Mouse (Mus musculus) intestine, postnatal 0 days (tissue): ENCODE data around the gene Zfp423. TPM values are rescaled to one million over a fixed set of nuclear protein-coding genes. Genes with fewer than 3 reads are reported as not detected.
"Not testable (repeated sequence)": the region's sequence is repeated elsewhere in the genome, so short reads cannot be mapped to it uniquely, and the experiment has no call there.

ENCODE experiments used
- ATAC-seq: fragments of 200-750 bp; cut with Nextera tagmentation; 2 replicates; pipeline ENCODE4 v1.8.0; 2017; ENCODE audit warnings: mild to moderate bottlenecking, moderate TSS enrichment, moderate library complexity
- H3K27ac ChIP-seq: fragments of 300-500 bp; sonication (generic); 2 replicates; pipeline ENCODE4 v1.5.1; 2014; ENCODE audit warnings: mild to moderate bottlenecking, low read depth, low read length, moderate library complexity
- H3K27me3 ChIP-seq: fragments of 300-500 bp; sonication (generic); replicated peaks from 2 replicates; pipeline ENCODE4 v1.6.1; 2014; ENCODE audit warnings: low read length, mixed read lengths; ENCODE audit not compliant: control insufficient read depth, insufficient read depth
- H3K36me3 ChIP-seq: fragments of 300-500 bp; sonication (generic); 2 replicates; pipeline ENCODE4 v1.6.1; 2014; ENCODE audit warnings: mild to moderate bottlenecking, moderate library complexity; ENCODE audit not compliant: control insufficient read depth, insufficient read depth
- H3K4me1 ChIP-seq: fragments of 300-500 bp; sonication (generic); replicated peaks from 2 replicates; pipeline ENCODE4 v1.6.1; 2014; ENCODE audit warnings: antibody characterized with exemption, low read length, mixed read lengths; ENCODE audit not compliant: control insufficient read depth, insufficient read depth
- H3K4me2 ChIP-seq: fragments of 300-500 bp; sonication (generic); replicated peaks from 2 replicates; pipeline ENCODE4 v1.6.1; 2014; ENCODE audit warnings: low read depth, mild to moderate bottlenecking, moderate library complexity
- H3K4me3 ChIP-seq: fragments of 300-500 bp; sonication (generic); 2 replicates; pipeline ENCODE4 v1.5.1; 2014; ENCODE audit warnings: low read depth, low read length
- H3K9ac ChIP-seq: fragments of 300-500 bp; sonication (generic); 2 replicates; pipeline ENCODE4 v1.6.1; 2014; ENCODE audit warnings: mild to moderate bottlenecking, low read depth, low read length
- H3K9me3 ChIP-seq: fragments of 300-500 bp; sonication (generic); 2 replicates; pipeline ENCODE4 v1.6.1; 2016; ENCODE audit warnings: mixed run types; ENCODE audit not compliant: control insufficient read depth
- CTCF ChIP-seq: sonication (generic); IDR thresholded peaks from 2 replicates; pipeline ENCODE4 v1.5.1; 2016; ENCODE audit warnings: low read depth, mild to moderate bottlenecking, control low read depth, antibody characterized with exemption, moderate library complexity
- WGBS: fragments of 180-500 bp; shearing (Covaris S2); extraction: QIAGEN DNeasy Blood & Tissue Kit; methylation state at CpG from one replicate; pipeline ENCODE4 v1.1.7; 2014; 5-methylcytosine and 5-hydroxymethylcytosine counted together
- polyA plus RNA-seq: library from polyadenylated mRNA; unstranded; fragments of >200 nt; fragmentation: Nextera tagmentation; extraction: Ambion mirVana; gene quantifications from 2 replicates; pipeline ENCODE4 v1.2.1, GENCODE M21; 2015

The Zfp423 gene
- polyA plus RNA-seq, 1 experiment from 2014 or later, result 1.6 TPM

- ATAC-seq, result no peak
- H3K4me2 ChIP-seq, result no peak overlapping the region
- no peaks in the 10 kb centered on the region for H3K36me3 ChIP-seq
- no peak for TF ChIP-seq CTCF
- H3K4me1 ChIP-seq, result no peaks in the 10 kb centered on the region
- no peak overlapping the region for H3K9ac ChIP-seq
- H3K9me3 ChIP-seq, result no peaks in the 10 kb centered on the region
- H3K27me3 ChIP-seq, result no peaks in the 10 kb centered on the region
- H3K4me3 ChIP-seq, result no peak overlapping the region
- no peak overlapping the region for H3K27ac ChIP-seq
- 55% methylated on average over 5 of the region's 5 CpGs for WGBS
Measured at GRCm38 (mm10) chr8:87861718-87862117, 97.7 kb downstream of the Zfp423 start.

GRCm38 (mm10) chr8:87860905-87861304 lies 98.5 kb downstream of the Zfp423 start:
- Histone ChIP-seq H3K9me3 (no peaks in the 10 kb centered on the region), H3K36me3 (no peaks in the 10 kb centered on the region), H3K9ac (no peak overlapping the region), H3K4me3 (no peak overlapping the region), H3K4me2 (no peak overlapping the region), H3K27me3 (no peaks in the 10 kb centered on the region), H3K27ac (no peak overlapping the region), H3K4me1 (no peaks in the 10 kb centered on the region)
- TF ChIP-seq CTCF, result no peak
- 73% methylated on average over 6 of the region's 6 CpGs for whole genome bisulfite sequencing
- ATAC-seq, result no peak

DNA sequence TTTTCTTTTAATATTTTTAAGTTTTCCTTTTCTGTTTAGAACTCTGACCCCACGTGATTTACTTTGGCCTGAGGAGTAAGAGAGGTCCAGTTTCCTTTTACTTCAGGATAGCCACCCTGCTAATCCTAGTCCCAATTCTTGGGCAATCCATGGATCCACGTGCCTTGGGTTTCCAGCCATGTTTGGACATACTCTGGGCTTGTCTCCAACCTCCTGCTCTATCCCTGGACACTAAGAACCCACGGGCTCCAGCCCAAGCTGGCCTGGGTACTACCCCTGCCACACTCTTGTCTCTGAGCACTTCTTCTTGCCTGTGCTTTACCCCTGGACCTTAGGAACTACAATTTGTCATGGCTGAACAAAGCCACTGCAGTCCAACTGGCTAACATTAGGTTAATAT lies 107.5 kb downstream of the Zfp423 start:
- Histone ChIP-seq H3K36me3 (no peaks in the 10 kb centered on the region), H3K4me1 (no peaks in the 10 kb centered on the region), H3K4me3 (no peak overlapping the region), H3K27ac (no peak overlapping the region), H3K9me3 (no peaks in the 10 kb centered on the region), H3K27me3 (no peaks in the 10 kb centered on the region), H3K4me2 (no peak overlapping the region), H3K9ac (no peak overlapping the region)
- ATAC-seq, result no peak
- WGBS, result 69% methylated on average over 3 of the region's 3 CpGs
- no peak for TF ChIP-seq CTCF

- no peaks in the 10 kb centered on the region for H3K36me3 ChIP-seq
- H3K4me2 ChIP-seq, result no peak overlapping the region
- ATAC-seq, result no peak
- TF ChIP-seq CTCF, result no peak
- H3K4me1 ChIP-seq, result no peaks in the 10 kb centered on the region
- no peaks in the 10 kb centered on the region for H3K9me3 ChIP-seq
- H3K4me3 ChIP-seq, result no peak overlapping the region
- no peak overlapping the region for H3K9ac ChIP-seq
- no peak overlapping the region for H3K27ac ChIP-seq
- WGBS, result 71% methylated on average over 5 of the region's 5 CpGs
- H3K27me3 ChIP-seq, result no peaks in the 10 kb centered on the region
Measured at GRCm38 (mm10) chr8:87851380-87851779, 108.0 kb downstream of the Zfp423 start.

DNA sequence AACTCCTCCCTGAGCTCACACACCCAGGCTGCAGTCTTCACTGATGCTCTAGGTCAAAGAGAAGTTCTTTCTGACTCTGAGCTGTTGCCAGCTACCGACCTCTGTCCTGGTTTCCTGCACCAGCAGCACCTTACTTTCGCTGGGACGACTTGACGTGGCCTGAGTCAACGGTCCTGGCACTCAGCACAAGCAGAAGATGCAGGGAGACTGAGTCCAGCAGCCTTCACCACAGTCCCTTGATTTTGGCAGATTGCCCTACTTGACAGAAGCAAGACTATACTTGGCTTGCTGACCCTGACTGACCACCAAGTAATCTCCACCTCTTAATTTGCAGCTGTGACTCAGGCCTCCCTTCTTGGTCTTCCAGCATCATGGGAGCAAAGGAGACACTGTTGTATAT lies 110.6 kb downstream of the Zfp423 start:
- H3K4me3 ChIP-seq, result no peak overlapping the region
- 85% methylated on average over 5 of the region's 5 CpGs for WGBS
- H3K9ac ChIP-seq, result no peak overlapping the region
- no peaks in the 10 kb centered on the region for H3K36me3 ChIP-seq
- no peaks in the 10 kb centered on the region for H3K4me1 ChIP-seq
- TF ChIP-seq CTCF, result no peak
- H3K27ac ChIP-seq, result no peak overlapping the region
- no peak for ATAC-seq
- no peaks in the 10 kb centered on the region for H3K27me3 ChIP-seq
- no peaks in the 10 kb centered on the region for H3K9me3 ChIP-seq
- H3K4me2 ChIP-seq, result no peak overlapping the region

GRCm38 (mm10) chr8:87847796-87848195 lies 111.6 kb downstream of the Zfp423 start:
- Histone ChIP-seq H3K9ac (no peak overlapping the region), H3K4me1 (no peaks in the 10 kb centered on the region), H3K9me3 (no peaks in the 10 kb centered on the region), H3K27me3 (no peaks in the 10 kb centered on the region), H3K4me2 (no peak overlapping the region), H3K27ac (no peak overlapping the region), H3K4me3 (no peak overlapping the region), H3K36me3 (no peaks in the 10 kb centered on the region)
- WGBS, result 71% methylated on average over 6 of the region's 6 CpGs
- TF ChIP-seq CTCF, result no peak
- no peak for ATAC-seq

DNA sequence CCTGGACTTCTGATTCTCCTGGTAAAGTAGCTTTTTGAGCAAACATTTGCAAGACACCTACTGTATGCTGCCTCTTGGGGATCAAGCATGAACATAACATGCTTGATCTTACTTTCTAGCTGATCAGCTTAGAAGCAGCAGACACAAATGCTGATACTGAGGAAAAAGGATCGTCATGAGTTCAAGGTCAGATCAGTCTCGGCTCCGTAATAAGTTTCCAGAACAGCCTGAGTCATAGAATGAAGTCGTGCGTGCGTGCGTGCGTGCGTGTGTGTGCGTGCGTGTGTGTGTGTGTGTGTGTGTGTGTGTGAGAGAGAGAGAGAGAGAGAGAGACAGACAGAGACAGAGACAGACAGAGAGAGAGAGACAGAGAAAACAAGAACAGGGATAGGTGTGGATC lies 117.3 kb downstream of the Zfp423 start:
- not testable (repeated sequence) for H3K27ac ChIP-seq, H3K36me3 ChIP-seq, H3K9ac ChIP-seq, ATAC-seq, H3K4me1 ChIP-seq, H3K4me3 ChIP-seq, H3K4me2 ChIP-seq, H3K27me3 ChIP-seq, H3K9me3 ChIP-seq
- WGBS, result 68% methylated on average over 11 of the region's 11 CpGs
